Mouse (Mus musculus) gastrocnemius, adult 18-20 months (tissue): ENCODE measurements at regions not wholly inside any gene's neighbourhood (a gene's known extent, or its start where the extent isn't known, plus 50 kb on each side); places are given as distances from the start of the nearest gene placed in this dataset.

ENCODE experiments used
- DNase-seq: peaks from one replicate; pipeline ENCODE4 v3.0.0; 2021; ENCODE audit warnings: low spot score

DNA sequence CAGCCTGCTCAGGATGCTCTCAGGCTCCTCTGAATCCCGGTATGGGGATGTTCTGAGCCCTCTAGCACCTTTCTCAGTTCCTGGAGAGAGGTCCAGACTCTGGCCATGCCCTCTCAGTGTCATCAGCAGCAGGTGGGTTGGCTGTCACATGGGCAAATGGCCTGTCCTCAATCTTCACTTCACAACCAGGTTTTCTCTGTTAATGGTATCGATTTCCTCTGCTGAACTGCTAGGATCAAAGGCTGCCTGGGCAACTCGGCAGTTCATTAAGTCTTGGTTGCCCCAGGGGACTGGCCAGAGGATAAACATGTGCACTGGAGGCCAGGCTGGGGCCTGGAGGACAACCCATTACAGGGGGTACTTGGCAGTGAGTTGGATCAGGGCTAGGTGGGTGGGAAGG, 156.2 kb downstream of the Trim29 start:
- no peak for DNase-seq

DNA sequence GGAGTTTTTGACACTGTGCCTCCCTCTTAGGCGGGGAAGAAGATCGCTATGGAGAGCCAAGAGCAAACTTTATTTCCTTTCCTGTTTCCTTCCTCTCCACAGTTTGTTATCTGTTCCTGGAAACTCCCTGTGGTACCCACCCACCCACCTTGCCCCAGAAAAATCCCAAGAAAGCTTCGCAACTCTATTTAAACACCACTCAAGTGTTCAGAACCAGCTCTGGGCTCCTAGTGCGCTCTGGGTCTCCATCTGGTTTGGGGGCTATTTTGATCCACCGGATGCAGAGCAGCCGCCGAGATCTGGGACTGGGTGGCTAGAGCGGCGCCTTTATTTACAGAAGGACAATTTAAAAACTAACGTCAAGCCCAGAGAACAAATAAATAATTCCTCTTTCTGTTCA, 158.6 kb downstream of the Trim29 start:
- DNase-seq: no peak

DNA sequence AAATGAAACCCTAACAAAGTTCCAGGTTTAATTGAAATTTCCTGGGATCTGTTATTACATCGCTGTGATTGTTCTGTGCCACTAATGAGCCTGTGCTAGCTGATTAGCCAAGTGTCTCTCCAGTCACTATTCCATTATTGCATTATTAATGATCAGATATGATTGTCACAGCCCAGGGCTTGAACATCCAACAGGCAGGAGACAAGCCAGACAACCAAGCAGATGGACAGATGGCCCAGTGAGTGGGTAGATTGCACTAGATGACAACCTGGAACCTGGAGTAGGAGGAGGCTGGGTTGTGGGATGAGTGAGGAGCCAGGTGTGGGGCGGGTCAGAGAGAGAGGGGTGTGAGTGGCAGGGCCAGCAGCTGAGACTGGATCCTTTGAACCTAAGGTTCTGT, 161.6 kb downstream of the Trim29 start:
- no peak for DNase-seq

DNA sequence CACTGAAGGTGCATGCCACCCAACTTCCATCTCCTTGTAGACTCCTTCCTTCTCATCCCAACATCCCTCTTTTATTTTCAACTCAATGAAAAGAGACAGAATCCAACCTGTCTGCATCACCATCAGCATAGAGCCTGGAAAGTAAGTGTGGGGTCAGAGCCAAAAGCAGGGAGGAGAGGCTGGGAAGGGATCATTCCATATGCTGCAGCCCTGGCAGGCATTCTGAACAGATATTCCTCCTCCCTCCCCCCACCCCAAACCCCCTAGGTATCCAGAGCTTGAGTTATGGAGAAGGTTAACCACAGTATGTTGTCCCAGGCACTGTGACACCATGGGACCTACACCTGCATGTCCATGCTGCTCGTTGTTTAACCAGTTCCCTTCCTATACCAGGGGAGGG, 162.5 kb downstream of the Trim29 start:
- no peak for DNase-seq

DNA sequence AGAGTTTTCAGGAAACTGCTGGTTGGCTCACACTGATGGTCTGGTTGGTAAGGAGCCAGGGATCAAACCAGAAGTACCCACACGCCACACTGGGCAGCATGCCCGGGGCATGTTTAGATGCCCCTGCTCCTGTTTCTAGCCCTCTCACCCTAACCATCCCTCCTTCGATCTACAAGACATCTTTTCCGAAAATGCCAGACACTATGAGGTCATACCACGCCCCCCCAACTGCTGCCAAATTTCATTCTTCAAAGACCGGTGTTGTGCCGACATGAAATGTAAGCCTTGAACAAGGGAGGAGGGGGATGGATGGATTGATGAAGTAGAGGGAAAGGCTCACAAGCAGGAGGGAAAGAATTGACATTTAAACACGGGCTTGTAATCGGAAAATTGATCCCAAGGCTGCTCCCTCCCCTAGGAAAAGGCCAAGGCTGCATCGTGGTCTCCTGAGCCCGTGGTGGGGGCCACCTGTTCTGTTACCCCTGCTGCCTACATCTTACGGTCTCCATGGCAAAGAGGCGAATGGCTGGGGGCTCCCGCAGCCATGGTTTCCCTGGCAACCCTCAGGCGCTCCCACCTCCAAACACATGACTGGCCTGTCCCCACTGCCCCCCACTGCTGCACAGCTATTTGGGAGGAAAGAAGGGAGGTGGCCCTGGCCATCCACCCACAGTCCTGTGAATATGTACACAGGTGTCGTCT, 163.1 kb downstream of the Trim29 start:
- no peak for DNase-seq

DNA sequence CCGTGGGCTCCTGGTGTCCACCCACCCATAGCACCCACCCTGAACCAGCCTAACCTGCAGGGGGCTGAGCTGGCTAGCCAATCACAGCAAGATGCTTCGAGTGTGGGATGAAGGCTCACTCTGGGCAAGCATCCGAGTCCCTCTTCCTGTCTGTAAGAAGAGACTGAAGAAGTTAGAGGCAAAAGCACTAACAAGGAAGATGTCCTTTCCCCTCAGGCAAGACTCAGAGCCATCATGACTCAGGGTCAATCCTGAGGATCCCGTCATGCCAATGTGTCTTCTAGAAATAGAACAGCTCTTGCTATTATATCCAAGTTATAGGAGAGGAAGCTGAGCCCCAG, 163.6 kb downstream of the Trim29 start:
- no peak for DNase-seq

DNA sequence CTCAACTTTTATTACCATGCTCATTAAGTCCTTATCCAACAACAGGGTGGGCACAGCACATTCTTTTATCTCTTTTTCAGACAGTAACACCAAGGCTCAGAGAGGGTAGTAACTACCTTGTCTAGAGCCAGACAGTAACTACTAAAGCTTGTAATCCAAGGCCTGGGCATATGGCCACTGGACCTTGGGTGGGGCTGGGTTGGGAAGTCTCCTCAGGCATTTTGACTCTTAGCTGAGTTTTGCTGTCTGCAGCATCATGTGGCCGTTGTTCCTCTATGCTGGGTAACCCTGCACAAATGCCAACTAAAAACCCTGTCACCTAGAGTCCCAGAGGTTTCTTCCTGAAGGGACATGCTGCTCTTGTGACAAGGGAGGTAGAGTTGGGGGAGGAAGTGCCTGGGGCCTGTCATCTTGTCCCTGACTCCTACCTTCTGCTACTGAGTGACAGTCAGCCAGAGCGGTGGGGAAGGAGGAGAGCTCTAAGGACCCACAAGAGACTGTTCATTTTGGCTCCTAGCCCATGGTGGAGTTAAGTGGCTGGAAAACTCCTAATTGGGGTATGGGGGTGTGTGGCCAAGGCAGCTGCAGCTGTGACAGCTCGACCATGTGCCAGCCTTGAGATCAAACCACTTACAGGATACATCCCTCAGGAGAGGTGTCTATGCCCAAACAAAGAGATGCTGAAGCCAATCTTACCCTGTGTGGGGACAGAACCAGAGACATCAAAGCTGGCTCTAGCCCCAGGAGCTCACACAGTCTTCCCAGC, 170.4 kb downstream of the Trim29 start:
- peak; percentile 28 for DNase-seq

DNA sequence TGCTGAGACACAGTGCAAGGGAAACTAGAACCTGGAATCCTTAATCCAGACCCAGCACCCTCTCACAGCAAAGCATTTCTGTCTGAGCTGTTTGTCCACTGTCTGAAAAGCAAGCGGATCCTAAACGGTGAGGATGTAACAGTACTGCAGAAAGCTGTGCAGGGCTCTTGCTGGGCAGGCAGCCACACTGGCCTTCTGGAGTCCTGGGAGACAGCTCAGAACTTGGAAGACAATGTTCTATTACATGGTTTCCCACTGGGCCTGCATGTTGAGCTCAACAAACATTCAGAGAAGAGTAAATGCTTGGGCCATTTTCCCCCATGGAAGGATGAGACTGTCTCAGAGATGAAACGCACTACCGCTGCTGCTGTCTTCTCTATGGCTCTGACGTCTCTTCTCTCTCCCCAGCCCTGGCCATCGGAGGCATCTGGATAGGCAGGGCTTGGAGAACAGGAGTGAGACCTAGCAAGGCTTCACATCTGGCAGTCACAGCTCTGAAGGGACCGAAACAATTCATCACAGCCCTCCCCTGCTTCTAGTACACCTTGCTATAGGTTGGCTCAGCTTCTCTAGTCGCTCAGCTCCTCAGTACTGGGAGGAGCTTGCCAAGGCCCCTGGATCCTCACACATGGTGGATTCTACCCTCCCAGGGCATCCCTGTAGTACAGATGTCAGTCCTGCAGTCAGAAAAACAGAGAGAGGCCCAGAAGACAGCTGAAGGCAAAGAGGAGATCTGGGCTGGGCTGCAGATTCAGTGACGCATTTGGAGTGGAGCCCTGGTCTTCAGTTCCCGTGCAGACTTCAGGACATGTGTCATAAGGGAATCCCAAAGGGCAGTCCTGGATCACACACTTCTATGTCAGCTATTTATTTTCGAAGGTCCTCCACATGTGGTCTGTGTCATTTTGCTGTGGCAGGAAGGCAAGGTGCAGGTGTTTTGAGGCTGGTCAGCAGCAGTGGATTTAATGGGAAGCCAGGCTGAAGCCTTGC, 171.7 kb downstream of the Trim29 start:
- peak; percentile 89 for DNase-seq

DNA sequence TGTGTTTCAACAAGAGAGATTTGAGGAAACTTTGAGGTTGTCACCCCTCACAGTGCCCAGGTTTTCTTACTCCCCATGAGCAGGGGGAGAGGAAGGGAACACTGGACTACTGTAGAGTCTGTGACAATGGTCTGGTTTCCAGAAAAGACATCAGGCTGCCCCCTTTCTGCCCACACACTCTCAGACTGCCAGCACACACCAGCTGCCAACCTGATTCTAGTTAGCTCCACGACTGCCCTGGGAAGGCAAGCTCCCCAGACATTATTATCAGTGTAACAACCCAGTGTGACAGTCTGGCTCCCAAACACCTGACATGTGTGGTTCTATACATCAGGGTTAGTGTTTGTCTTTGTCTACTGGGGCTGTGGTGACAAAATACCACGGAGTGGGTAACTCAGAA, 172.5 kb downstream of the Trim29 start:
- no peak for DNase-seq

DNA sequence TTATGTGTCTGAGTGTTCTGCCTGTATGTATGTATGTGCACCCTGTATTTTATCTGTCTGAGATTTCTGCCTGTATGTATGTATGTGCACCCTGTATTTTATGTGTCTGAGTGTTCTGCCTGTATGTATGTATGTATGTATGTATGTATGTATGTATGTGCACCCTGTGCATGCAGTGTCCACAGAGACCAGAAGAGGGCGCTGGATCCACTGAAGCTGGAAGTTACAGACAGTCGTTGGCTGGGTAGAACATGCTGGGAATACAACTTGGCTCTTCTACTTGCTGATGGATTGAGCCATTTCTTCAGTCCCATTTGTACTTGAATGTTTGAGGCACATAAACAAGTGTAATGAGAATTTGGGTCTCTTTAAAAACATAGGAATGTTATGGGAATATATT, 173.3 kb downstream of the Trim29 start:
- no peak for DNase-seq

DNA sequence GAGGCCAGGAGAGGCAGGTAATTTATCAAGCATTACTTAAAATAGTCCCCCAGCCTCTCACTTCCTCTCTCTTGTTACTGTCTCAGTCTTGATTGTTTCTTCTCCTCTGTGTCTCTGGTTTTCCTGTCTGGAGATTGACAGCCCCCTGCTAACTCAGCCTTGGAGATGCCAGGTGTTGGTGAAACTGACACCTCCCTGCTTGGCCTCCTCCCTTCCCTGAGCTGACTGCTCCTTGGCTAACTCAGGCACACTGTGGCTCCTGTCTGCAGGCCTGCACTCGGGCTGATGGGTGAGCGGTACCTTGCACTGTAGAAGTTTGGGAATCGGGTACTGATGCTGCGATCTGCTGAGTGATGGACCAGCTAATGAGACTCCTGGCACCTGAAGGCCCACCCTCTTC, 176.1 kb downstream of the Trim29 start:
- peak; percentile 27 for DNase-seq

DNA sequence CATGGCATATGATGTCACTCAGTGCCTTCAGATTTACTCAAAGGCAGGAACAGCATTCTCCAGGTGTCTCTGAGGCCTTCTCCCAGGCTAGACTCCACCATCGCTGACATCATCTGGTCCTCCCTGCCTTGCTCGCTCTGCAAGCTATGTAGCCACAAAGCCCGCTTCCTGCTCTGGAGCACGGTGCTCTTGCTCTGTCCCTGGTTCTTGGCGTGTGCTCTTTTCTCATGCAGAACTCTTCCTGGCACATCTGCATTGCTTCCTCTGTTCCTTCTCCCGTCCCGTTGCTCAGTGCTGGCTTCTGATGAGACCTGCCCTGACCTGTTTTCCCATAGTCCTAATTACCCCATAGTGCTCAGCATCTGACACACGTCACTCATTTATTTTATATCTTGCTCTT, 178.6 kb downstream of the Trim29 start:
- no peak for DNase-seq

DNA sequence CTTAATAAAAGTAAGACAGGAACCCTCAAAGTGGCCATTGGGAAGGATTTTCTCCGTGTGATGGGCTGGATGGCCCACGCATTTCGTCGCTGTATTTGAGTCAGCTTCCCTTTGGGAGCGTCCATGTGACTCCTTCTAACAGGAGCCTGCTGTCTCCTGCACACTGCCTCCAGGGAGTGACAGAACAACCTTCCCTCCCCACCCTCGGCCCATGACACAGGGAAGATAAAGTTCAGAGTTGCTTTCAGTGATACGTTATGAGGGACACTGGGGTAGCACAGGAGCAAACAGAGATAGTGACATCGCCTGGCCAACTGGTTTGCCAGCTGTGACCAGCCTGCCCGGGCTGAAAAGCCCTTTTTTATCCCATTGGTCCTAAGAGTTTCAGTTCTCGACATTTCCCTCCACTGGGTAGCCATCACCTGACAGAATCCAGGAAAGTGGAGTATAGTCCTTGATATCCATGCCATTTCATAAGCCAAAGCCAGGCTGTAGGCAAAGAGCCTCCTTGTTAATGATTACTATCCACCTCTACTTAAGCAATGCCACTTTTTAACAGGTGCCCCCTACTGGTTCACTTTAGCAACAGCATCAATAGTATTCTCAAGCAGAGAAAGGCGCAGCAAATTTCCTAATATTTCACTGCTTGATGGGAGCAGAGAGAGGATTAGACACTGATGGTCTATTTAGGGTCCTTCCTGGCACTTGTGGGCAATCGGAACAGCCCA, 180.5 kb downstream of the Trim29 start:
- DNase-seq: peak; percentile 51

DNA sequence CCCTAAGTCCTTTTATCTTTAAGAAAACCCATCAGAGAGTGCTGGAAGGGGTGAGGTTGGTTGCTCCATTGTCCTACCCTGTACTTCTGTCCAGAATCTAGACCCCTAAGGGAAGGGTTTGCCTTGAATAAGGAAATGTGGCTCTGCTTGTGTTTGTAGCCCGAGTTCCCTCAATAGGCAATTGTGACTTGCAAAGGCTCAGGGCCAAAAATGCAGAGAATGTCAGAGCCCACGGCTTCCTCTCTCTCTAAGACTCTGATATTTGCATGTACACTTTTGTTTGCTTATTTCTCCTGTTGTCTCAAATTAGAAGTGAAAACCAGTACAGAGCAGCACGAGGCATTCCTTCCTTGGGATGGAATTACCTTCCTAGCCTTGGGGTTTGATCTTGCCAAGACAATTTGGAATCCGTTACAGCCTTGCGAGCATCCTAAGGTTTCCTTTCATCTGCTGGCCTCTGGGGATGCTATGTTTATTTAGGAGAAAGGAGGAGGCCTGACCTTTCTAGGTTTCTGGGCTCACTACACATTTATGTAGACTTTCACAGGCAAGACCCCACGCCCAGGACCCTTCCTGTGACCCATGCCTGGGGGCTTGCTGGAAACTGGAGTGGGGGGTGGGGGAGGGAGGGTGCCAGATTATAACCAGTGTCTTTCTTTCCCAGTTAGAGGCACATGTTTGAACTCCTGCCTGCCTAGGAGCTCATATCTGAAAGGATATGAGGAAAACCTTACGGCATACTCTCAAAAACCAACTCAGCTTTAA, 181.8 kb downstream of the Trim29 start:
- no peak for DNase-seq

DNA sequence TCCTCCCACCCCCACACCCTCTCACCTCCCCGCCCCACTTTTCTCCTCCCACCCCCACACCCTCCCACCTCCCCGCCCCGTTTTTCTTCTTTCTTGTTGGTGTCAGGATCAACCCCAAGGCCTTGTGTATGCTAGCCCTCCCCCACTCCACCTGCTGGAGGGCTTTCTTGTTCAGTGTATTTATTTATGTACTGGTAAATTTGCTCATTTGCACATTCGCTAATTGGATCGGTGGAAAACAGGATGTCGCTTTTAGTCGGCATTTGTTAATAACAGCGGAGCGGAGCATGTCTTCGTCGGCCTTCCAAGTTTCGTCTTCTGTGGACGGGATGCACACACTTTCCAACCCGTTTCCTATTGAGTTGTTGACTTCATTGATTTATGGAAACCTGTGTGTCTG, 187.9 kb downstream of the Trim29 start:
- no peak for DNase-seq

DNA sequence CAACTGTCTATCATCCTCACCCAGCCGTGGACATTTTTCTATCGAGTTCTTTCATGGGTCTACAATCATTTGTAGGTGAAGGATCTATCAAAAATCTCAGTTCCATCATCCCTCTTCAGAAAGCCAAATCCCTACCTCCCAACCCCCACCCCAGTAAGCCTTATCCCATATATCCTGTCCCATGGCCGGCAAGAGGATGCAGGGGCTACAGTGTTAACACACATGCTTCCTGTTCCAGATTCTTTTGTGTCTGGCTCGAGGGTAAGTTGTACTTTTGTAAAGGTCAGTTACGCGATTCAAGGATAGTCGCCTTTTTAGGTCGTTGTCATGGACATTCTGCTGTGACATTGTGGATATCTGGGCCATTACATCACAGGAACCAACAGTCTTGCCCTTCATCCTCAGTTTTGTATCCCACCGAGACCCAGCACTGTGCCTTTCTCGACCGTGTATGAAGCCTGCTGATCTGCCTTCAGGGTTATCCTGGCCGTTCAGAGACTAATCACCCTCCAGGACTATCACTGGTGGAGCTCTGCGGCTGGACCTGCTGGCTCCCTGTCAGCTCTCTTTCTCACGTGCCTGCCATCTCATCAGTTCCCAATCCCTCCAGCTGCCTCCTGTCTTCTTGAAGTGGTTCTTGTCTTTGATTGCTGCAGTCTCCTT, 193.8 kb downstream of the Trim29 start:
- no peak for DNase-seq

DNA sequence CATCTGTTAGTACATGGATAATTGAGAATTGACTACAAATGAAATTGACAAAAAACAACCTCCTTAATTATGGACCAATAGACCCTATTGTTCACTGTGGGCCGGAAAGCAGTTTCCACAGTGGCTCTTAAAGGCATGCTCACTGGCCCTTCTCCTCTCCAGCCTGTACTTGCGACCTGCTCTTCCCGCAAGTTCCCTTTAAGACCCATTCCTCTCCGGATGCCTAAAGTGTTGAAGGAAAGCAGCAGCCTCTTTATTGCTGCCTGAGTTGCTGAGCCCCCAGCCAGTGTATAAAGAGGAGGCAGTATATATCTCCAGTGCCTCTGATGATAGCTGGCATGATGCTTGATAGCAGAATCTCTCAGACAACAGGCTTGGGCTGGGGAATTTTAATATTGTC, 195.2 kb downstream of the Trim29 start:
- DNase-seq: no peak

DNA sequence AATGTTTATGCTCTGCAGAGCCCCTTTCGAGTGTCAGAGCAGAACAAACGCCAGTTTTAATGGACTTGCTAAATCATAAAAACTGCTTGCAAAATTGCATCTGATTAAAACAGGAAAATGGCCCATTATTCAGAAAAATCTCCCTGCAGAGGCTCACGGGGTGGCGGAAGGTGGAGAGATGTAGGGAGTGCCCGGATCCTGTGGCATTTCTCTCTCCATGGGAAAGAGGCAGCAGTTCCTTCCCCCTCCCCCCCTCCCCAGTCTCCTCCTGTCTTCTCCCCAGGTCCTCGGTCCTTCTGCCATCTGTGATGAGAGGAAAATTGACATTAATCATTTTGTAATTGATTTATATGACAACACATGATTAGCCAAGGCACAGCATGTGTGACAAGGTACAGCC, 195.6 kb downstream of the Trim29 start:
- no peak for DNase-seq

DNA sequence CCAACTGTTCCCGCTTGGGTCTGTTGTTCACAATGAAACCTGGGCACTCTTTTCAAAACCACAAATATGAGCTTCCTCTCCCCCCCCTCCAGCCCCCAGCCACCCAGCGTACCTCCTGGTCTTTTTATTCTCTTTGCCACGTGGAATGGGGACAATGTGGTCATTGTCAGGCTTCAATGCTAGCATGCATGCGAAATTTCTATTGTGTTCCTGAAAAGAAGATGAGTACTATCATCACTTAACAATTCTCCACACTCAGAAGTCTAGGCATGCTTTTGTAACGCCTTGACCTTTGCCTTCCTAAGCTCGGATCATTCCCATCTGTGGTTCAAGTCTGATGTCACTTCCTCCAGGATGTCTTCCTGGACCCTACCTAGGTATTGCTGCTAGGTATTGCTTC, 202.2 kb downstream of the Trim29 start:
- DNase-seq: no peak

DNA sequence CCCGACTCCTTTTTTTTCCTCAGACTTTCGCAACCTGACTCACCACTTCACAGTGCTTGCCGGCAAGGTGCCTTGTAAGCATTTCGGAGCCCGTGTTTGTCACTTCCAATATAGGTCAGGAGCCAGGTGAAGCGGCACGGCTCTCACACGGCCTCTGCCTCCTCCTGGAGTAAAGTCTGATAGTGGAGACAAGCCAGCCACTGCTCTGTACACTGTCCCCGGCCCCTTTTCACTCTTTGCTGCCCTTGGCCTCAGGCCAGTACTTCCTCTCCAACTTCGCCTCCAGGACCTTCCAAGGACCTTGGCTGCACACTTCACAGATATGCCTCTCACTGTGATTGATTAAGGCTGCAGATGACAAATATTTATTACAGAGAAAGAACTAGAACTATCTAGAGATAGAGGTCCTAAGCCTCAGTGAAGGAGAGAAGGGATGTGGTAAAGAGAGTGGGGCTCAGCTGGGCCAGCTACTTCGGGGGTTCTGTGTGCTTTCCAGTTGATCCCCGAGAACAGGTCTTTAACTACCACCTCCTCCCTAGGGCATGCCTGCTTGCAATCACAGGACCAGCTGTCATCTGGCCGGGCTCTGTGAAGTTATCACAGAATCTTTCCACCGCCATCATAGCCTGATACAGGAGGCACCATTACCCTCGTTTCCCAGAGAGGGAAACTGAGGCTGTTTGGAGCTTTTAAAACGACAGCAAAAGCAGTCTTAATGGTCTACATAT, 204.2 kb downstream of the Trim29 start:
- DNase-seq: no peak
